Mouse (Mus musculus) ES-Bruce4 (cell line): ENCODE results near the gene Cfap126.

Experiments
- CTCF ChIP-seq: IDR thresholded peaks from one replicate; pipeline ENCODE4 v1.8.1; 2011; ENCODE audit warnings: low read depth, low read length
- EP300 ChIP-seq: IDR thresholded peaks from 2 replicates; pipeline ENCODE4 v1.6.1; 2011; ENCODE audit warnings: low read depth, low read length; ENCODE audit not compliant: insufficient read depth

DNA sequence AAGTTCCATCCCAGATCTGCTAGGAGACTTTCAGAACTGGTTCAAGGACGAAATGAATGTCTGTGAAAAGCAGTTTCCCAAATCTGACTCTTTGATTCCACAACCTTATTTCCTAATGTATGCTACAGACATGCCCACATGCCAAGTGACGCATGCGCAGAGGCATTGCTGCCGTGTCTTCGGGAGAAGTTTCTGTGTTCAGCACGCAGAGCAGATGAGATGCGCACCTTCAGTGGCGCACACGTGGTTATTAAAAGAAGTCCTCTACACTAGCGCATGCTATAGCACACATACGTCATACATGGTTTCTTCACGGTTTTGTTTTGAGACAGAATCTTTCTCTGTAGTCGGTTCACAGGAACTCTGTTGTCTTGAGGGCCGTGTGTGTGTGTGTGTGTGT lies 5.7 kb downstream of the Cfap126 start:
- no peak for TF ChIP-seq EP300
- no peak for TF ChIP-seq CTCF
